Mouse (Mus musculus) MEL (cell line): ENCODE data around the gene Magi2.

Source experiments
- BHLHE40 ChIP-seq: IDR thresholded peaks from 2 replicates; pipeline ENCODE4 v1.6.1; 2012; ENCODE audit warnings: low read depth, mild to moderate bottlenecking, inconsistent platforms, low read length, improper control_type of control experiment, borderline replicate concordance
- CHD1 ChIP-seq: IDR thresholded peaks from 2 replicates; pipeline ENCODE4 v1.6.1; 2012; ENCODE audit warnings: low read depth, mild to moderate bottlenecking, inconsistent platforms, low read length, improper control_type of control experiment
- CTCF ChIP-seq, 3 experiments: IDR thresholded peaks in 2 of 3; conservative IDR thresholded peaks in 1 of 3; 2 replicates each; pipeline ENCODE4 v1.5.1; 2011 to 2012; ENCODE audit warnings: low read length in 3 of 3, low read depth in 2 of 3, mild to moderate bottlenecking in 2 of 3, improper control_type of control experiment in 1 of 3, inconsistent platforms in 1 of 3, mixed read lengths in 1 of 3, moderate library complexity in 1 of 3; ENCODE audit not compliant: control insufficient read depth in 1 of 3, insufficient read depth in 1 of 3, poor library complexity in 1 of 3, severe bottlenecking in 1 of 3
- E2F4 ChIP-seq: IDR thresholded peaks from 2 replicates; pipeline ENCODE4 v1.6.1; 2011; ENCODE audit warnings: low read depth, low read length, improper control_type of control experiment, borderline replicate concordance
- SIN3A ChIP-seq: IDR thresholded peaks from 2 replicates; pipeline ENCODE4 v1.6.1; 2012; ENCODE audit warnings: low read length, improper control_type of control experiment, inconsistent platforms
- ZKSCAN1 ChIP-seq: IDR thresholded peaks from 2 replicates; pipeline ENCODE4 v1.6.1; 2012; ENCODE audit warnings: low read depth, mild to moderate bottlenecking, inconsistent platforms, low read length, improper control_type of control experiment, moderate library complexity
- ZMIZ1 ChIP-seq: IDR thresholded peaks from 2 replicates; pipeline ENCODE4 v1.6.1; 2012; ENCODE audit warnings: low read depth, mild to moderate bottlenecking, inconsistent platforms, low read length, improper control_type of control experiment, moderate library complexity

- TF ChIP-seq CTCF (IDR thresholded peaks at IDR 0.05 in 2 of 3, conservative IDR thresholded peaks at IDR 0.05 in 1 of 3; ENCODE audit: control insufficient read depth in 1 of 3, insufficient read depth in 1 of 3, low read depth in 2 of 3, low read length in 3 of 3, poor library complexity in 1 of 3, severe bottlenecking in 1 of 3) (no peak), BHLHE40 (no peak), ZKSCAN1 (no peak), CHD1 (no peak), ZMIZ1 (no peak), E2F4 (no peak), SIN3A (no peak)
These were observed 394.8 kb downstream of the Magi2 start for GRCm38 (mm10) chr5:19621678-19622077.
